ENCODE assay signal across 18 mouse cellular contexts in genomic region chr1:40339346-40339745, GRCm38 (mm10).
"Had no signal": no experiment of that assay in that cellular context is flagged by ENCODE, and none has a peak within 500 bp of the region (broad histone marks: within the 10 kb centered on the region; RNA-seq: fewer than 3 reads in every experiment).

No protein-coding gene starts in this region.

- DNase-seq: liver, postnatal 0 days; lung, adult 2 months; lung, postnatal 14 days; lung, postnatal 36 days; retina, postnatal 1 day; right cerebral cortex, adult 18-20 months; right cerebral cortex, postnatal 25 days; right cerebral cortex, postnatal 4 days; spleen, adult 18-20 months; thymus, adult 18-20 months; thymus, postnatal 14 days; thymus, postnatal 36 days had no signal

- H3K27me3 ChIP-seq: lung, embryonic 15.5 days; megakaryocyte, embryonic 14.5 days; midbrain, embryonic 13.5 days; midbrain, embryonic 15.5 days; neural tube, embryonic 13.5 days; neural tube, embryonic 15.5 days had no signal

- H3K36me3 ChIP-seq: lung, embryonic 15.5 days; midbrain, embryonic 13.5 days; midbrain, embryonic 15.5 days; neural tube, embryonic 13.5 days; neural tube, embryonic 15.5 days had no signal

- H3K4me3 ChIP-seq: lung, embryonic 15.5 days; megakaryocyte, embryonic 14.5 days; midbrain, embryonic 13.5 days; midbrain, embryonic 15.5 days; neural tube, embryonic 13.5 days; neural tube, embryonic 15.5 days had no signal
